Mouse (Mus musculus): Measurements from ENCODE around the gene Sema3b. TPM values are rescaled to one million over a fixed set of nuclear protein-coding genes. Genes with fewer than 3 reads are reported as not detected.

The Sema3b gene
- total RNA-seq, 2 experiments from 2014 or later: not detected

DNA sequence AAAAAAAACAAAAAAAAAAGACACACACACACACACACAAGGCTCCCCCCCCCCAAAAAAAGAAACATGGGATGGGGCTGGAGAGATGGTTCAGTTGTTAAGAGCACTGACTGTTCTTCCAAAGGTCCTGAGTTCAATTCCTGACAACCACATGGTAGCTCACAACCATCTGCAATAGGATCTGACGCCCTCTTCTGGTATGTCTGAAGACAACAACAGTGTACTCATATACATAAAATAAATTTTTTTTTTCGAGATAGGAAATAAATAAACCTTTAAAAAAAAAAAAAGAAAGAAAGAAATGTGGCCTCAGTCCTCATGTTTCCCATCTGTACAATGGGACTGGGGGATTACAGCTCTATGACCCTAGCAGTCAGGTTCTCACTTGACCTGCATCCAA, 8.4 kb upstream of the Sema3b start:
- no peak for ATAC-seq (replicated peaks; ENCODE audit: poor library complexity, severe bottlenecking)

DNA sequence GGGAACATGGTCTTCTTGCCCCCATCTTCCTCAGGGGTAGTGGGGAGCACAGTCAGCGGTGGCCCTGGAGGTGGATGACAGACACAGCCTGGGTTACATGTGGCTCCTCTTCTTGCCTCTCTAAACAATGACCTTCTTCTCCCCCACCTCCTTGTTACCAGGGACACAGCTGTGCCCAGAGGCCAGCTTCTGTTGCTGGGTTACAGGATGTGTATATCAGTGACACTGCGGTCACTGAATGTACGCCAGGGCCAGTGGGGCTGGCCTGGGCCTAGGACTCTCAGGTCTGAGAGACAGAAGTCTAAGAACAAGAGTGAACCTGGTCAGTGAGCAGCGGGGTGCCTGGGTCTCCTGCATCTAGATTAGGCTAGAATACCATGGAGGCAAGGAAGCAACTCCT, 6.0 kb upstream of the Sema3b start:
- ATAC-seq (replicated peaks; ENCODE audit: poor library complexity, severe bottlenecking): no peak

DNA sequence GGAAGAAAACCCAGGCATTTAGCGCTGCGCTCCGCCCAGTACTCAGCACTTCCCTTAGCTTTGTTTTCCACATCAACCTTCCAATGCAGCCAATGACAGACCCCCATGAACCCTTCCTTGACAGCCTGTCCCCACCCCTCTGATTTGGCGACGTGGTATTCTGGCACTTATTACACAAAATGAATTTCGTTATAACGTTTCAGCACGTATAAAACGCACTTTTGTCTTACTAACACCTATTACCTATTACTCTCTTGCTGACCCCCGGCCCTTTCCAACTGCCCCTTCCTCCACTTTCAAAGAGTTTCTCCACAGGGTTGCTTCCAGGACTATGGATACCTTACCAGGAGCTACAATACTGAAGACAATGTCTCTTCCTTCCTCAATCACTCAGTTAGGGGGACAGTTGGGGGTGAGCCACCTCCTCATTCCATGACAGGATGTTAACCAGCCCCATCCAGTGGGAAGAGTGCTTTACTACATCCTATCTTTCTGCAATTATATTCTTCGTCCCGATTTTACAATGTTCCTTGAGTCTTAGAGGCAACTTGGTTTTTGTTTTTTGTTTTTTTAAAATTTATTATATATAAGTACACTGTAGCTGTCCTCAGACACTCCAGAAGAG, 4.0 kb upstream of the Sema3b start:
- no peak; the same call in 1 of the 2 replicates for ATAC-seq (replicated peaks; ENCODE audit: poor library complexity, severe bottlenecking)

DNA sequence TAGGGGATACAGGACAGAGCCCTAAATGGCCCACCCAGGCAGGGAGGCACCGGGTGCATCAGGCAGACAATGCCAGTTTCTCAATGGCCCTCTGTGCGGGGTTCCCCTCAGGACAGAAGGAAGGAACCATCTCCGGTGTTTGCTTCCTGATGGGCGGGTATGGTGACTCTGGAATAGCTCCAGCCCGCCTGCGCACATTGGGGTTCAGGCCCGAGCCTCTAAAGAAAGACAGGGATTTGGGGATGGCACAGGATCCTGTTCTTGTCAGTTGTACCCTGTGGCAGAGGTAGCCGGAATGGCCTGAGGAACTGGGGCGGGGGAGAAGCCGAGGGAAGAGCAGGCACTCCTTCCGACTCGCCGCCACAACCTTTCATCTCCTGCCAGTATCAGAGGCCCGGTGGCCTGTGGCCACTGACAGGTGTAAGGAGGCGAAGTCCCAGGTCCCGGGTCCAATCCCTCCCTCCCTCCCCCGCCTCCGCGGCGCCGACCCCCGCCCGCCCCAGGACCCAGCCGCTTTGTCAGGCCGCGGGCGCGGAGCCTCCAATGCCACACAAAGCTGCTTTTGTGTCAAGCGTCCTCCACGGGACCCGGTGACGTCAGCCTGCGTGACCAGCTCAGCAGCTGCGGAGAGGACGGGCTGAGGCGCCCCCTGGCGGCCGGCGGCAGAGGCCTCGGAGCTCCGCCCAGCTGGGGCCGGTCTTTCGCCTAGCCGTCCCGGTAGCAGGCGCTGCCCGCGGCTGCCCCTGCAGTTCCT, 3.3 kb upstream of the Sema3b start:
- peak; percentile 83 for ATAC-seq (replicated peaks; ENCODE audit: poor library complexity, severe bottlenecking)

DNA sequence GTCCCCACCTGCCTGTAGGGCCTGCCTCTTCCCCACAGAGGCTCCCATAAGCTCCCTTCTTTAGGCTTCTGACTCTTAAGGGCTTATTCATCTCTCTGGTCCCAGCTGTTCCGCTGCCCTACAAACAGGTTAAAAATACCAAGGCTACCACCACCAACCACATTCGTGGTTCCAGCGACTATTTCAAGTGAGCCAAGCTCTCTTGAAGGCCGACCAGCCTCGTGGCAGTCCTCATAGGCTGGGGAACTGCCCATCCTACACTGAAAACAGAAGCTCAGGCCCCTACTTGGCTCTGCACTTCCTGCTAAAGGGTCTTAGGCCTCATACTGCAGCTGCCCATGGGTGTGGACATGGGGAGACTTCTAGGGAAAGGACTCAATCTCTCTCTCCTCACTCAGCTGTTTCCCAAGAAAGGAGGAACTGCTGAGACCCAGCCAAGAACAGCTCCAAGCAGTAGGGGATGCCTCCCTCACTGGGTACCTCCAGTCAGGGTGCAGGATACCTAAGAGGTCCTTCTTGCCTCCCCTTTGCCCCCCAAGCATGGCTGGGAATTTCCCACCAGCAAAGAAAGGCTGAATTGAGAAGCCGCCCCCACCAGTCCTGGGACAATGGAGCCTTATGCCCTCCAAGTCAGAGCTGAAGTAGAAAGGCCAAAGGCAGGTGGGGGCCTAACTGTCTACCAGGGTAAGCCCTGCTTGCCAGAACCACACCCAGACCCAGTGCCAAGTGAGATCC, 2.6 kb upstream of the Sema3b start:
- ATAC-seq (replicated peaks; ENCODE audit: poor library complexity, severe bottlenecking): peak; percentile 36

DNA sequence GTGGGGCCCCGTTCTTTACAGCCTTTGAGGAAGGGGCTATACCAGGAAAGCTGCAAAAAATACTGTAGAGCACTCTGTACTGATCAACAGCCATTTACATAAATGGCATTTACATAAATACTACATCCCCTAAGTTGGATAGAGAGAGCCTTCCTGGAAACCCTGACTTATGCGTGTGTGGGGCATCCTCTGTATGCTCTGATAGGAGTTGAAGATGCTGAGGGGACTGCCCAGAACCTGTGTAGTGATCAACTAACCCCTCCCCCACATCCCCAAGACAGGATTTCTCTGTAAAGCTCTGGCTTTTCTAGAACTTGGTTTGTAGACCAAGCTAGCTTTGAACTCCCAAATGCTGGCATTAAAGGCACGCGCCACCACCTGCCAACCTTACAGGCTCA, 403 bp upstream of the Sema3b start:
- ATAC-seq (replicated peaks; ENCODE audit: poor library complexity, severe bottlenecking): no peak

DNA sequence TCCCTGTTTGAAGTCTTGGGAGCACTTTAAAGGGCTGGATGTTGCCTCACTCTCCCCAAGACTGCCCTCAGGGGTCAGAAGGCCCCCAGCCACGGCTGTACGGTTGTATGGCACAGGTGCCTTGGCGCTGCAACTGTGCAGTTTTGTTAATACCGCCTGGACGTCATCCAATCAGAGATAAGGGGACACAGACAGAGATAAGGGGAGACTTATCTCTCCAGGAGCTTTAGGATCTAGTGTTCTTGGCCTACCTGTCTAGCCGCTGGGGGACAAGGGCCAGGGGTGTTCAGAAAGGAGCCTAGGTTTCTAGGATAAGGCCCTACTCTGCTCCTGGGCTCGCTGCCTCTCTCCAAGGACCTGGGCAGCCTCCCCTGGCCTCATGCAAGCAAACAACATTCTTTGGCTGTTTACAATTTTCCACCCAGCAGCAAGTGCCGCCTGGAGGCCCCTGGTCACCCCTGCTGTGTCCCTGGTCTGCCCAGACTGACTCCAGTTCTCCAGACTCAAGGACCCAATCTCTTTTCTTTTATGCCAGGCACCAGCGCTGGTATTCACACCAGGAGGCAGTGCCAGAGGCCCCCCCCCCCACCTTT, 1.3 kb downstream of the Sema3b start:
- ATAC-seq (replicated peaks; ENCODE audit: poor library complexity, severe bottlenecking): no peak

DNA sequence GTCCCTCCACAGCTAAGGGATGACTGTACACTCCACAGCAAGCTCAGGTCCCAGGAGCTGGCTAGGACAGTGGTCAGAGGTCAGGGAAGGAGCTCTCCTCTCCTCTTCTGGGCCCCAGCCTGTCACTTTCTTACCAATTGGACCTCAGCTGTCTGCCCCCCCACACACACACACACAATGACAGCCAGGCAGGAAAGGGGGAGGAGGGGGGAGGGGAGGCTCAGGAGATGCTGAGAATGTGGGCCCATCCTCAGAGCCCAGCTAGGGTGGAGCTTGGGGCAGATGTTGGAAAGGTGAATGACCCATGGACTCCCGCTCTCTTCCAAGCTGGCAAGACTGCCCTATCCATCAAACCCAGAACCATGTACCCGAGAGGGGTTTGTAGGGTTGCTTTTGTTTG, 2.0 kb downstream of the Sema3b start:
- ATAC-seq (replicated peaks; ENCODE audit: poor library complexity, severe bottlenecking): no peak

DNA sequence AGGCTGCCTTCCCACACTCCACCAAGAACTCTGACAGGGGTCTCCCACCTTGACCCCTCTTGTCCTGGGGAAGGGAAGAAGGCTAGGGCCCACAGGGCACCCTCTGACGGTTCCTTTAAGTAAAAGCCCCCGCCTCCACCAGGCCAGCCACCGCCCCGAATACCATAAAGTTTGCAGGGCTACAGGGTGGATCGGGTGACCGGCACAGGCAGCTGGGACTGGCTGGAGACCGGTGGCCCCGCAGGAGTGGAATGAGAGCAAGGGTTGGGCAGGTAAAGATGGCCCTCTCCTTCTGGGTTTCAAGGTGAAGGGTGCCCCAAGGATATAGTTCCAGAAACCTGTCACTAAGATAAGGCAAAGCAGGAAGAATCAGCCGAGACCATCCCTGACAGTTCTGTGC, 2.4 kb downstream of the Sema3b start:
- ATAC-seq (replicated peaks; ENCODE audit: poor library complexity, severe bottlenecking): no peak

DNA sequence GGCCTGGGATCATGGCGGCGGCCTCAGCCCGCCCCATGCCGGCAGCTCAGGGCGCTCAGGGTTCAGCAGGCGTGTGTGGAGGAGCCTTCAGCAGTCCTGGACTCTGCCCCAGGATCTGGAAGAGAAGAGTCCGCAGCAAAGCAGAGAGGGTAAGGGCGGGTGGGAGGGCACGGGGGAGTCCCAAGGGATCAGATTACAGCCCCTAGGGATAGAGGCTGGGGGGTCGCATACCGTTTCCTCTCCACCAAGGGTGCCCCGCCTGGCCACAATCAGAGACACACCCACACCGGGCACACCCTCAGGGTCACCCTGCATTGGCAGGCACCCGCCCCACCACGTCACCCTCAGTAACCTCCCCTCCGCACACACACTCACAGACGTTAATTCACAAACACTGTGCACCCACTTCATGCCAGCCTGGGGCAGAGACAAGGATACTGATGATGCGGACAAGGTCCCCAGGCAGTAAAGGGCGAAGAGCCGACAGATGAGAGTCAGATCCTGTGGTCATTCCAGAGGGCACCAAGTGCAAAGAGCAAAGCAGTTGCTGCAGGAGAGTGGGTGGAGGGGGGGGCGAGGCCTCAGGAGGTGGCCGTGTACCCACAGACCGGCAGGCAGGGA, 3.9 kb downstream of the Sema3b start:
- no peak for ATAC-seq (replicated peaks; ENCODE audit: poor library complexity, severe bottlenecking)

DNA sequence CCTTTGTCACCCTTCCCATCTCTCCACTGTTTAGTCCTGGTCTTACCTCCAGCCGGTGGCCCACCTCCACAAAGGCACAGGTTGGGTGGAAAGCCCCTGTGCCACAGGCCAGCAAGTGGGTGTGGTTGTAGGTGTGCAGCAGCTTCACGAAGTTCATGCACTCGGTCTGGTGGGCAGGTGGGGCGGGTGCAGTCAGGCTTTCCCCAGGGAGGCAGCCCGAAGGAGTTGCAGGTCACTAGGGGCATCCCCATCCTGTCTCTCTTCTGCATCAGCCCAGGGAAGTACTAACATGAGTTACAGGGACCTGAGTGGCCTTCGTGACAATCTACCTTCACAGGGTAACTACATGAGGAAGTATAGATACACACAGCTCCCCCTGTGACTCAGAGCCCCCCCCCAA, 5.8 kb downstream of the Sema3b start:
- ATAC-seq (replicated peaks; ENCODE audit: poor library complexity, severe bottlenecking): no peak

DNA sequence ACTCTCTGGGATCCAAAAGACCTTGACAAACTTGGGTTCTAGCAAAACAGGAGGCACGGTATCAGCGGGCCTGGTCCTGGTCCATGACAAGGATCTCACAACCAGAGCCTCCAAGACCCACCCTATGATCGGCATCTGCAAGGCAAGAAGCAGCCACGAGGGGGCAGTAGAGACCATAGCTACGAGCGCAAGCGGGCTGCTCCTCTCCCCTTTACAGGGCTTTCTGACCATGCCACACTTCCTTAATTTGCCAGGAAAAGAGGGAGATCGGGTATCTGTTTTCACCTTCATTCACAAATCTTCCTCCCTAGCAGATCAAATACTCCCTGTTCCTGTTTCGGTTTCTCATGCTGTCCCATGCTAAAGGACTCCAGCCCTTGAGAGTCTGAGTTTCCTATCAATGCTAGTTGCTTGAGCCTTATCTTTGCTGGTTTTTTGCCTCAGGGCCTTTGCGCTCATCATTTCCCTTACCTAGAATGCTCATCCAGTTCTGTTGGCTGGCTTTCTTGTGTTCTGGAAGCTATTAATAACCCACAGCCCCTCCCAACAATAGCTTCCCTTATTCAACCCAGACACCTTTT, 6.9 kb downstream of the Sema3b start:
- peak; percentile 86 for ATAC-seq (replicated peaks; ENCODE audit: poor library complexity, severe bottlenecking)

DNA sequence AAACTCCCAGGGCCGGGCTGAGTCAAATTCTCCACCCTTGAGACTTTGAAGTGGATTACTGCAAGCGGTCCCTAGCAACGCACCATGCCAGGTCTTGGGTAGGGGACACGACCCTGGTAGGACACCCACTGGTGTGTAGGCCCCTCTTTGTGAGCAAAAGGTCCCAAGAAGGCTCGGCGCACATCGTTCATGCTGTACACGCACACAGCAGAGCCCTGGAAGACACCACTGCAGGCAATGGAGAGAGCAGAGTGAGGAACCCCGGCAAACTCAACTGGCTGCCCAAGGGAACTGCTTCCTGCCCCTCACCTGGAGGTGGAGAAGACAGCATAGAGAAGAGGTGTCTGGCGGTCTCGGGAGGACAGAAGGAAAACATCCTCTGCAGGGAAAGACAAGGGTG, 7.8 kb downstream of the Sema3b start:
- ATAC-seq (replicated peaks; ENCODE audit: poor library complexity, severe bottlenecking): no peak

DNA sequence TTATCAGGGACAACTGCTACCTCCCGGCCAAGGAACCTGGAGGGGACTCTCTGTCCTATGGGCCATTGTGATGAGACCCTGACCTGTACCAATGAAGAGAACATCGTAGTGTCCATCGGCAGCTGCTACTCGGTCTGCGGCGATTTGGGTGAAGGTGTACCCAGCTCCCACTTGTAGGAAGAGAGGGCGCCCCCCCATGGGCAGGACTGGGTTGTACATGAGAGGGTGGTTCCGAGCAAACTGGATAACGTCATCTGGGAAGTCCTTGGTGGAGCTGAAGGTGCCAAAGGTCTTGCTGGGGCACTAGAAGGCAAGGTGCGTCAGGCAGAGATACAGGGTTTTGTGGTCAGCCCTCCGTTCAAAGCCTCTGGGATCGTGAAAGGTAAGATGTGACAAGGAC, 8.3 kb downstream of the Sema3b start:
- no peak for ATAC-seq (replicated peaks; ENCODE audit: poor library complexity, severe bottlenecking)

DNA sequence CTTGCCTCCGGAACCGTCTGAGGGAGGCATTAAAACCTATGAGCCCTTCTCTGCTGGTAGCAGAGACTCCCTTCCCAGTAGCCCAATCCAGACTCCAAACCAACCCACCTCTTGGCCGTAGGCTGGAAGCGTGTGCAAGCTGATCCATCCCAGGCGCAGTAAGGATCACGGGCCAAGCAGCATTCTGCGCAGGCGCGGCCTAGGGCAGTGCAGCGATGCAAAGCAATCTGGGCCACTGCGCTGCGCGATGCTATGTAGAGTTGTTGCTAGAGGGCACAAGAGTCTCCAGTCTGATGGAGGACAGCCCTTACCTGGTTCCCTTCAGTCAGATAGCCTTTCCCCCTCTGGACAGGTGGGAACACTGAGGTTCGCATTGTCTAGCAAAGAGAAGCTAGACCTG, 9.2 kb downstream of the Sema3b start:
- ATAC-seq (replicated peaks; ENCODE audit: poor library complexity, severe bottlenecking): no peak

DNA sequence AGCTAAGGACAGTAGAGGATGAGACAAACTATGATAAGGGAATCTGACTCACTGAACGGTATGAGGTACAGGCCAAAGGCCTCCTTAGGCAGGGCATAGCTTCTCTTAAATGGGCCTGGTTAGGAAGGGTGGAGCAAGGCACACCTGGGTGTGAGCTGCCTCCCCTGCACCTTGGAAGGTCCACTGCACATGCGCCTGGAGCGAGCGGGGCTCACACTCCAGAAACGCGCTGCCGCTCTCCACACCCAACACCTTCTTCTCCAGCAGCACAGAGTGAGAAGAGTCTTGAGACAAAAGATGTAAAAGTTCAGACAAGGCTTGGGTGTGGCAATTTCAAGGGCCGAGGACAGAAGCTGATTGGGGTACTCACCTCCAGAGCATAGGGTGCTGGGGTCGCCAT, 9.6 kb downstream of the Sema3b start:
- ATAC-seq (replicated peaks; ENCODE audit: poor library complexity, severe bottlenecking): no peak

DNA sequence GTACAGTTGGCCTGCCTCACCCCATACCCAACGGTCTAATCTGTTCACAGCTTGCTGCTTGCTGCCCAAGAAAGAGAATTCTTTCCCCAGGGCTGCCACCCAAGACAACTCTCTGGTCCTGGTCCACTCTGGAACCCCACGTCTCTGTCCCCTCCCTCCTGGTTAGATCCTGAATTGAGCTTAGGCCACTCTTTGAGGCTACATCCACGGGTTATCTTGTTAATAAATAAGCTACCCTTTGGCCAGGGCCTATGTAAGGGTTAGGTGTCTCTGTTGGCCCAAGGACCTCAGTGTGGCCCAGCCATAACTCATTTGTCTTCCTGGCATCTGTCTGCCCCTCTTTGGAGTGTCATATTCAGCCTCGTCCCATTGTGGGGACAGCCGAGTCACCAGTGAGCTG, 10.6 kb downstream of the Sema3b start:
- no peak for ATAC-seq (replicated peaks; ENCODE audit: poor library complexity, severe bottlenecking)

DNA sequence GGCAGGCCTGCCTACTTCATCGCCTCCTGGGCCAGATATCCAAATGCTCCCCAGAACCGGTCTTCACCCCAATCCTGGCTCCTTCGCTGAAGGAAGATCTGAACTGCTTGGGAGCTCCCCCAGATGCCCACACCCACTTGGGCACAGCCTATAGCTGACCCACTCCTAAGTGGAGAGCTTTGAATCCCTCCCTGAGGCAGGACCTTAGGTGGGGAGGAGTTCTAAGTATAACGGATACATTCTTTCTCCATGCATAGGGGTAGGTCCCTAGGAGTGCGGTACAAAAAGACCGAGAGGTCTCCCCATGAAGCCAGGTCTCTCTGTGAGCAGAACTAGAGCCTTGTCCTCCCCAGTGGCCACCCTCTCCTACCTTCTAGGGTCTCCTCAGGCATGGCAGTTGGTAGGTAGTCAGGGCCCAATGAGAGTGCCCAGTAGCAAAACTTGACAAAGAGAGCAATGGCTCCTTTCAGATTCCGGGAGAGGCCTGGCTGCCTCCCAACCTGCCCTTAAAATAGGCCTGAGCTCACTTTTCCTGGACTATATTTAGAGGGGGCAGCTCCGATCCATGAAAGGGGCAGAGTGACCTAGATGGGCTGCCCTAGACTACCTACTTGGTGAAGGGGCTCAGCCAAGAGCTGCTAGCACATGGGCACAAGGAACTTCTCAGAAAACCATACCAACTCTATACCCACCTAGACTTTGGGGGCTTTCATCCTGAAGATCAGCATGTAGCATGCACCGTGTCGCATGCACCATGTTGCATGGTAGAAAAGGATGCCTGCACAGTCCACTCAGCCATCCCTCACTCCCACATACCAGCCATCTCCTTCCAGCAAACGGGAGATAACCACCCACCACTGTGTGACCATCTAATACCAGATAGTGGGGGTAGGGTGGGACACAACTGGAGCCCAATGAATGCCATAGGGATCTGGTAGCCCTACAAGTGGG, 12.1 kb downstream of the Sema3b start:
- no peak for ATAC-seq (replicated peaks; ENCODE audit: poor library complexity, severe bottlenecking)

Data from granulocyte monocyte progenitor cell, adult 5-6 weeks (primary cell).